Mouse (Mus musculus) stomach, embryonic 16.5 days (tissue): ENCODE data around the gene Dnase2b. TPM values are rescaled to one million over a fixed set of nuclear protein-coding genes. Genes with fewer than 3 reads are reported as not detected.

Experiments
- ATAC-seq: fragments of 200-750 bp; cut with Nextera tagmentation; 2 replicates; pipeline ENCODE4 v1.8.0; 2017; ENCODE audit warnings: moderate number of reproducible peaks, moderate TSS enrichment; ENCODE audit not compliant: insufficient read depth, low FRiP score
- H3K27ac ChIP-seq: fragments of 300-500 bp; sonication (generic); 2 replicates; pipeline ENCODE4 v1.5.1; 2014; ENCODE audit warnings: low read length
- H3K27me3 ChIP-seq: fragments of 300-500 bp; sonication (generic); 2 replicates; pipeline ENCODE4 v1.6.1; 2014; ENCODE audit warnings: low read length, control low read depth, mixed read lengths; ENCODE audit not compliant: control insufficient read depth, insufficient read depth
- H3K36me3 ChIP-seq: fragments of 300-500 bp; sonication (generic); 2 replicates; pipeline ENCODE4 v1.6.1; 2014; ENCODE audit warnings: low read length; ENCODE audit not compliant: control insufficient read depth, insufficient read depth
- H3K4me1 ChIP-seq: fragments of 300-500 bp; sonication (generic); 2 replicates; pipeline ENCODE4 v1.6.1; 2014; ENCODE audit warnings: low read length, control low read depth, mixed read lengths; ENCODE audit not compliant: control insufficient read depth, insufficient read depth
- H3K4me2 ChIP-seq: fragments of 300-500 bp; sonication (generic); 2 replicates; pipeline ENCODE4 v1.6.1; 2014; ENCODE audit warnings: low read depth, low read length, mixed read lengths
- H3K4me3 ChIP-seq: fragments of 300-500 bp; sonication (generic); replicated peaks from 2 replicates; pipeline ENCODE4 v1.5.1; 2014; ENCODE audit warnings: mild to moderate bottlenecking, low read length
- H3K9ac ChIP-seq: fragments of 300-500 bp; sonication (generic); 2 replicates; pipeline ENCODE4 v1.6.1; 2014; ENCODE audit warnings: low read length
- H3K9me3 ChIP-seq: fragments of 300-500 bp; sonication (generic); replicated peaks from 2 replicates; pipeline ENCODE4 v1.6.1; 2016; ENCODE audit warnings: low read length, control low read depth; ENCODE audit not compliant: control insufficient read depth
- WGBS: fragments of 180-500 bp; shearing (Covaris S2); extraction: QIAGEN DNeasy Blood & Tissue Kit; methylation state at CpG from one replicate; pipeline ENCODE4 v1.1.7; 2014; 5-methylcytosine and 5-hydroxymethylcytosine counted together
- polyA plus RNA-seq: library from polyadenylated mRNA; unstranded; fragments of >200 nt; fragmentation: Nextera tagmentation; extraction: Ambion mirVana; gene quantifications from 2 replicates; pipeline ENCODE4 v1.2.1, GENCODE M21; 2015

Gene Dnase2b
- polyA plus RNA-seq, 1 experiment from 2014 or later, result 0.28 TPM

DNA sequence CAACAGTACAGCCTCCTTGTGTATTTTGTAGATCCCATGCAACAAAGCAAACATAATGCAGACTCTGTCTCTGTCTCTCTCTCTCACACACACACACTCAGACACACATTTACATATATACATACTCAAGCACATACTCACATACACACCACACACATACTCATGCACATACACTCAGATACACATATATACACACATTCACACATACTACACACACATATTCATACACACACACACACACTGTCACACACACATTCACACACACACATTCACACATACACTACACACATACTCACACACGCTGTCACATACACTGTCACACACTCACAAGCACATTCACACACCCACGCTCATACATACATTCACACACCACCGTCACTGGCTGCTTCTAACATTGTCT is 12.9 kb downstream of the Dnase2b start:
- H3K9ac ChIP-seq, result no peak overlapping the region
- H3K9me3 ChIP-seq, result no peaks in the 10 kb centered on the region
- H3K4me3 ChIP-seq, result no peak overlapping the region
- no peaks in the 10 kb centered on the region for H3K4me1 ChIP-seq
- ATAC-seq, result no peak
- H3K27me3 ChIP-seq, result no peaks in the 10 kb centered on the region
- no peak overlapping the region for H3K4me2 ChIP-seq
- no peaks in the 10 kb centered on the region for H3K36me3 ChIP-seq
- 89% methylated on average over 3 of the region's 3 CpGs for WGBS
- no peak overlapping the region for H3K27ac ChIP-seq

DNA sequence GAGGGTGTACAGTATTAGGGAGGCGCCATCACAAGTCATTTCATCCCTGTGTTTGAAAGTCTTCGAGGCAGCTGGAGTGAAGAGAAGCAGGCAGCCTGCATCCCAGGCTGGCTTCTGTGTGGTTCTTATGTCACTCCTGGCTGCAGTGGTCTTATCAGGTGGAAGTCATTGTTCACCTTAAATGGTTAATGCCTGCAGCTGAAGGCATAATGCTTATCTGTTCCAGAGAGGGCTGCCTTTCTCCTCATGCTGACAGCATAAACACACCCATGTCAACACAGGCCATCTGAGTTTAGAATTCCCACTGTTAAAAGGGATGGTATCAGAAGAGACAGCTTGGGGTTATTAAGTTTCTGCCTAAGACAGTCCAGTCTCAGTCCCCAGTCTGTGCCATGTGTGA is 14.2 kb downstream of the Dnase2b start:
- Histone ChIP-seq H3K9me3 (no peaks in the 10 kb centered on the region), H3K9ac (no peak overlapping the region), H3K4me1 (no peaks in the 10 kb centered on the region), H3K27me3 (no peaks in the 10 kb centered on the region), H3K4me2 (no peak overlapping the region), H3K27ac (no peak overlapping the region), H3K36me3 (no peaks in the 10 kb centered on the region), H3K4me3 (no peak overlapping the region)
- no peak for ATAC-seq
- WGBS, result 55% methylated on average over 2 of the region's 2 CpGs

GRCm38 (mm10) chr3:146599198-146599900 is 16.0 kb downstream of the Dnase2b start:
- WGBS, result 71% methylated on average over 6 of the region's 6 CpGs
- no peak for ATAC-seq

DNA sequence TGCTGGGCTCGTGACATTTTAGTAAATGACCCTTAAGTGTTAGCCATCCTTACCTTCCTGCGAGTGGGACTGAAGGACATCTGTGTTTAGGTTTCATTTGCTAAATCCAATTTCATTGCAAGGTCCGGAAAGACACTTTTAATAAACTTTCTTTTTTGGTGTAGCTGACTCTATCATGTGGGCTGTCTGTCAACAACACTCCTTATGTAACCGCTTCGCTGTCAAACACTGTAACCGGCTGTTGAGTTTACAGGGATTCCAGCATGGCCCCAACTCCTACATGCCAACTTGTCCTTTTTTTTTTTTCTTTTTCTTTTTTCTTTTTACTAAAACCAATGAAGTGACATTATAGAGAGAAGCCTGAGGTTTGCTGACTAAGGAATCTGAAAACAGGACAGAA is 17.0 kb downstream of the Dnase2b start:
- Histone ChIP-seq H3K9ac (no peak overlapping the region), H3K9me3 (no peaks in the 10 kb centered on the region), H3K4me3 (no peak overlapping the region), H3K27ac (no peak overlapping the region), H3K36me3 (no peaks in the 10 kb centered on the region), H3K4me2 (no peak overlapping the region), H3K4me1 (no peaks in the 10 kb centered on the region), H3K27me3 (no peaks in the 10 kb centered on the region)
- no peak for ATAC-seq
- WGBS, result 53% methylated on average over 6 of the region's 6 CpGs

More at GRCm38 (mm10) chr3:146599198-146599900, 16.0 kb downstream of the Dnase2b start:
- H3K27me3 ChIP-seq, result no peaks in the 10 kb centered on the region
- no peak overlapping the region for H3K4me2 ChIP-seq
- H3K4me3 ChIP-seq, result no peak overlapping the region
- H3K9me3 ChIP-seq, result no peaks in the 10 kb centered on the region
- H3K4me1 ChIP-seq, result no peaks in the 10 kb centered on the region
- H3K27ac ChIP-seq, result no peak overlapping the region
- no peak overlapping the region for H3K9ac ChIP-seq
- H3K36me3 ChIP-seq, result no peaks in the 10 kb centered on the region

- ATAC-seq, result no peak
- H3K4me2 ChIP-seq, result no peak overlapping the region
- no peak overlapping the region for H3K4me3 ChIP-seq
- no peak overlapping the region for H3K27ac ChIP-seq
- H3K36me3 ChIP-seq, result no peaks in the 10 kb centered on the region
- H3K9me3 ChIP-seq, result no peaks in the 10 kb centered on the region
- no peak overlapping the region for H3K9ac ChIP-seq
- WGBS, result 85% methylated on average over 7 of the region's 7 CpGs
- H3K4me1 ChIP-seq, result no peaks in the 10 kb centered on the region
- H3K27me3 ChIP-seq, result no peaks in the 10 kb centered on the region
These were observed 18.5 kb downstream of the Dnase2b start for GRCm38 (mm10) chr3:146596864-146597263.

DNA sequence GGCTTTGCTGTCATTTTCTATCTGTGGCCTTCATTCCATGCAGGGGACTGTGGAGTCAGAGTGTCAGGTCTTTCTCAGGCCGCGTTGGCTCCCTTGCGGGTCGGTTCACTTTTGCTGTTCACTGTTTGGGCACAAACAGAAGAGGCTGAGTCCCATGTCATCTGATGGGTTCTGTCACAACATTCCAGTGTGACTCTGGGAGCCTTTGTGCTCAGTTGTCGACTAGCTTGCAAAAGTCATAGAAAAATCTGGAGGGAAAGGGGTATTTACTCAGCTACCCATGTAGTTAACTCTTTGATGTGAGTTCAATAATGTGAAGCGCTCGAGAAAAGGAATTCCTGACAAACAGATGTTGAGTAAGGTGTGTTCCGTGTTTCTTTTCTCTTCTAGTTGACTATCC is 19.0 kb downstream of the Dnase2b start:
- no peaks in the 10 kb centered on the region for H3K4me1 ChIP-seq
- 78% methylated on average over 8 of the region's 8 CpGs for WGBS
- no peak overlapping the region for H3K9ac ChIP-seq
- no peak overlapping the region for H3K27ac ChIP-seq
- H3K27me3 ChIP-seq, result no peaks in the 10 kb centered on the region
- ATAC-seq, result no peak
- no peaks in the 10 kb centered on the region for H3K9me3 ChIP-seq
- no peak overlapping the region for H3K4me3 ChIP-seq
- H3K36me3 ChIP-seq, result no peaks in the 10 kb centered on the region
- no peak overlapping the region for H3K4me2 ChIP-seq

DNA sequence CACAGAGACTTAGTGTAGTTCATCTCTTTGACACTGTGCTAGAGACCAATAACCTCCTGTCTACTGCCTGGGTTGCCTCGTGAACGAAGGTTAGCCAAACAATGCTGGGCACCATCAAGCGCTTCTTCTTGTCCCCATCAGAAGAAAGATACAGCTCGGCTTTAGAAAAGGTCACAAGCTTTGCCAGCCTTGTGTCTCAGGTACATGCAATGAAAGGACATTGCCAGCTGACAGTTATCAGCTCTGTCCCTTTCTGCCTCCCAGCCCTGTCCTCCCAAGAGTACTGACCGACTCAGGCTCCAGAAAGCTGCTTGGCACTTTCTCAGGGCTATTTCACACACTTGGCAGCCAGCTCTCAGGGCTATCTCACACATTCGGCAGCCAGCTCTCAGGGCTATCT is 20.0 kb downstream of the Dnase2b start:
- WGBS, result 85% methylated on average over 6 of the region's 6 CpGs
- Histone ChIP-seq H3K27me3 (no peaks in the 10 kb centered on the region), H3K27ac (no peak overlapping the region), H3K9ac (no peak overlapping the region), H3K4me2 (no peak overlapping the region), H3K4me3 (no peak overlapping the region), H3K36me3 (no peaks in the 10 kb centered on the region), H3K9me3 (no peaks in the 10 kb centered on the region), H3K4me1 (no peaks in the 10 kb centered on the region)
- ATAC-seq, result no peak

GRCm38 (mm10) chr3:146591601-146592000 is 23.8 kb downstream of the Dnase2b start:
- H3K4me1 ChIP-seq, result no peaks in the 10 kb centered on the region
- no peak overlapping the region for H3K27ac ChIP-seq
- H3K27me3 ChIP-seq, result no peaks in the 10 kb centered on the region
- WGBS, result 52% methylated on average over 2 of the region's 2 CpGs
- H3K9me3 ChIP-seq, result no peaks in the 10 kb centered on the region
- no peak for ATAC-seq
- no peaks in the 10 kb centered on the region for H3K36me3 ChIP-seq
- no peak overlapping the region for H3K4me2 ChIP-seq
- H3K4me3 ChIP-seq, result no peak overlapping the region
- no peak overlapping the region for H3K9ac ChIP-seq

GRCm38 (mm10) chr3:146591159-146591558 is 24.2 kb downstream of the Dnase2b start:
- WGBS, result 77% methylated on average over 7 of the region's 7 CpGs

More at GRCm38 (mm10) chr3:146591159-146591558, 24.2 kb downstream of the Dnase2b start:
- H3K4me2 ChIP-seq, result no peak overlapping the region
- H3K27me3 ChIP-seq, result no peaks in the 10 kb centered on the region
- ATAC-seq, result no peak
- no peak overlapping the region for H3K27ac ChIP-seq
- H3K4me3 ChIP-seq, result no peak overlapping the region
- H3K4me1 ChIP-seq, result no peaks in the 10 kb centered on the region
- no peaks in the 10 kb centered on the region for H3K36me3 ChIP-seq
- H3K9me3 ChIP-seq, result no peaks in the 10 kb centered on the region
- no peak overlapping the region for H3K9ac ChIP-seq
